Mouse (Mus musculus) bone marrow macrophage, adult 2 months (primary cell): Measurements from ENCODE around the gene Lrrc7.

Source experiments
- CTCF ChIP-seq: IDR thresholded peaks from 2 replicates; pipeline ENCODE4 v1.5.1; 2012; ENCODE audit warnings: low read depth, mild to moderate bottlenecking, low read length, moderate library complexity
- POLR2A ChIP-seq: IDR thresholded peaks from 2 replicates; pipeline ENCODE4 v1.6.1; 2012; ENCODE audit warnings: mild to moderate bottlenecking, low read depth, low read length, borderline replicate concordance

GRCm38 (mm10) chr3:158369169-158369568, 192.9 kb downstream of the Lrrc7 start:
- TF ChIP-seq CTCF, result no peak
- no peak for TF ChIP-seq POLR2A
